Mouse (Mus musculus) thymus, postnatal 36 days (tissue): ENCODE measurements around the gene Pkd1l3.

Experiments used
- DNase-seq, 2 experiments: peaks; one replicate each; pipeline ENCODE4 v3.0.0; 2022; ENCODE audit warnings: mixed read lengths in 2 of 2

Gene Pkd1l3

GRCm38 (mm10) chr8:109704565-109705319, 90.4 kb downstream of the Pkd1l3 start:
- DNase-seq = peak in 1 of 2 experiments; percentile 4

- DNase-seq = peak; percentile 93 to 96
Measured at GRCm38 (mm10) chr8:109705320-109706075, 91.2 kb downstream of the Pkd1l3 start, which contains the start of gene Zfp821. TSS of gene Zfp821 (plus strand) at chr8:109705546.

GRCm38 (mm10) chr8:109706076-109706873, 92.0 kb downstream of the Pkd1l3 start:
- peak; percentile 22 to 28 for DNase-seq

- peak; percentile 78 to 82 for DNase-seq
Measured at GRCm38 (mm10) chr8:109706874-109707237, 92.5 kb downstream of the Pkd1l3 start.

GRCm38 (mm10) chr8:109707921-109708320, 93.6 kb downstream of the Pkd1l3 start:
- peak; percentile 35 to 41 for DNase-seq

GRCm38 (mm10) chr8:109712521-109712920, 98.2 kb downstream of the Pkd1l3 start:
- DNase-seq = no peak

- no peak for DNase-seq
Measured at GRCm38 (mm10) chr8:109714961-109715360, 100.6 kb downstream of the Pkd1l3 start.
